ENCODE assay signal across 27 mouse cellular contexts in the genomic region with DNA sequence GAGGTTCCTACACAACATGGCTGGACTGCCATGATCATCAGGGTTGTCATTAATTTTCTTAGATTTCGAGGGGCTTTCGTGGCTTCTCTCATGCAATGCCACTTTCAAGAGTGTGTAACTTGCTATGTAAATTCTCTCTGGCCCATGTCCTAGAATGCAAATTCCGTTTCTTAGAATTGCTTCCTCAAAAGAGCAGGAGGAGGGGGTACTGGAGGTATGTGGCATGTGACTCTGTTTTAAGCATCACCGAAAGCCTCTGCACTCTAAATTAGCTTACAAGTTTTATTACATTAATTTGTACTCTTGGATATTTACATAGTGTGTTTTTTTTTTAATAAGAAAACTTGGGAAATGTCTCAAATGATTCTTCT.
DNase-seq lines count a peak whose midpoint lies in the region; ATAC-seq lines count a peak whose summit lies in the region.
"Had no signal": no experiment of that assay in that cellular context is flagged by ENCODE, and none has a peak within 500 bp of the region (broad histone marks: within the 10 kb centered on the region; RNA-seq: fewer than 3 reads in every experiment).

No protein-coding gene starts in this region.

- H3K9ac ChIP-seq in forebrain, embryonic 14.5 days (ENCODE audit: low read length): no peak overlapping the region
- H3K9ac ChIP-seq in forebrain, embryonic 12.5 days: no peak overlapping the region
- no peak overlapping the region for H3K9ac ChIP-seq in hindbrain, embryonic 16.5 days (ENCODE audit: low read depth, low read length)
- H3K9ac ChIP-seq in hindbrain, embryonic 11.5 days (ENCODE audit: low read depth, low read length): no peak overlapping the region
- no peak overlapping the region for H3K9ac ChIP-seq in neural tube, embryonic 14.5 days (replicated peaks; ENCODE audit: low read depth, low read length)
- no peak overlapping the region for H3K9ac ChIP-seq in neural tube, embryonic 15.5 days (replicated peaks)
- H3K9ac ChIP-seq: embryonic facial prominence, embryonic 12.5 days; liver, embryonic 14.5 days had no signal

- H3K4me2 ChIP-seq in forebrain, embryonic 14.5 days (ENCODE audit: low read length): no peak overlapping the region
- H3K4me2 ChIP-seq in forebrain, embryonic 12.5 days: no peak overlapping the region
- no peak overlapping the region for H3K4me2 ChIP-seq in hindbrain, embryonic 16.5 days (ENCODE audit: low read length)
- no peak overlapping the region for H3K4me2 ChIP-seq in hindbrain, embryonic 11.5 days (replicated peaks; ENCODE audit: low read depth, low read length)
- no peak overlapping the region for H3K4me2 ChIP-seq in neural tube, embryonic 14.5 days (ENCODE audit: low read depth, low read length)
- no peak overlapping the region for H3K4me2 ChIP-seq in neural tube, embryonic 15.5 days
- H3K4me2 ChIP-seq: embryonic facial prominence, embryonic 12.5 days; heart, embryonic 11.5 days had no signal

- ATAC-seq in forebrain, embryonic 14.5 days: peak; percentile 79
- no peak for ATAC-seq in forebrain, embryonic 12.5 days (ENCODE audit: low FRiP score)
- ATAC-seq in hindbrain, embryonic 16.5 days: peak; percentile 70
- ATAC-seq in hindbrain, embryonic 11.5 days (ENCODE audit: low FRiP score): no peak
- peak; percentile 44; the same call in 1 of the 2 replicates for ATAC-seq in neural tube, embryonic 14.5 days (ENCODE audit: low read depth)
- ATAC-seq in neural tube, embryonic 15.5 days (ENCODE audit: low FRiP score): no peak
- ATAC-seq: inflammation-experienced regulatory T-cells, adult 6 months; Patski had no signal

- WGBS in forebrain, embryonic 14.5 days: 29% methylated on average over 4 of the region's 4 CpGs
- 86% methylated on average over 4 of the region's 4 CpGs for WGBS in forebrain, embryonic 12.5 days
- 58% methylated on average over 4 of the region's 4 CpGs for WGBS in hindbrain, embryonic 16.5 days
- 91% methylated on average over 4 of the region's 4 CpGs for WGBS in hindbrain, embryonic 11.5 days
- WGBS in neural tube, embryonic 14.5 days: 67% methylated on average over 4 of the region's 4 CpGs
- WGBS in neural tube, embryonic 15.5 days: 60% methylated on average over 4 of the region's 4 CpGs

- no peaks in the 10 kb centered on the region for H3K27me3 ChIP-seq in forebrain, embryonic 14.5 days (replicated peaks; ENCODE audit: control insufficient read depth, insufficient read depth, low read length)
- no peaks in the 10 kb centered on the region for H3K27me3 ChIP-seq in forebrain, embryonic 12.5 days
- no peaks in the 10 kb centered on the region for H3K27me3 ChIP-seq in hindbrain, embryonic 16.5 days (replicated peaks; ENCODE audit: control insufficient read depth, insufficient read depth, low read length)
- H3K27me3 ChIP-seq in hindbrain, embryonic 11.5 days (ENCODE audit: control insufficient read depth, insufficient read depth, low read length): no peaks in the 10 kb centered on the region
- H3K27me3 ChIP-seq in neural tube, embryonic 14.5 days (ENCODE audit: control insufficient read depth, insufficient read depth, low read length): no peaks in the 10 kb centered on the region
- H3K27me3 ChIP-seq in neural tube, embryonic 15.5 days (replicated peaks): no peaks in the 10 kb centered on the region
- H3K27me3 ChIP-seq: embryonic facial prominence, embryonic 12.5 days; Patski had no signal

- no peak overlapping the region for H3K4me3 ChIP-seq in forebrain, embryonic 14.5 days (ENCODE audit: low read depth, low read length)
- no peak overlapping the region for H3K4me3 ChIP-seq in forebrain, embryonic 12.5 days (replicated peaks)
- H3K4me3 ChIP-seq in hindbrain, embryonic 16.5 days (ENCODE audit: low read length): no peak overlapping the region
- H3K4me3 ChIP-seq in hindbrain, embryonic 11.5 days (ENCODE audit: low read depth, low read length): no peak overlapping the region
- H3K4me3 ChIP-seq in neural tube, embryonic 14.5 days (ENCODE audit: low read depth, low read length): no peak overlapping the region
- H3K4me3 ChIP-seq in neural tube, embryonic 15.5 days (replicated peaks): no peak overlapping the region
- H3K4me3 ChIP-seq: embryonic facial prominence, embryonic 12.5 days had no signal

- H3K27ac ChIP-seq in forebrain, embryonic 14.5 days (ENCODE audit: low read depth, low read length): no peak overlapping the region
- H3K27ac ChIP-seq in forebrain, embryonic 12.5 days: no peak overlapping the region
- no peak overlapping the region for H3K27ac ChIP-seq in hindbrain, embryonic 16.5 days (ENCODE audit: low read depth, low read length)
- no peak overlapping the region for H3K27ac ChIP-seq in hindbrain, embryonic 11.5 days (ENCODE audit: low read depth, low read length)
- no peak overlapping the region for H3K27ac ChIP-seq in neural tube, embryonic 14.5 days (ENCODE audit: low read depth, low read length)
- no peak overlapping the region for H3K27ac ChIP-seq in neural tube, embryonic 15.5 days (replicated peaks)
- H3K27ac ChIP-seq: embryonic facial prominence, embryonic 12.5 days; liver, embryonic 14.5 days; macrophage had no signal

- no peaks in the 10 kb centered on the region for H3K4me1 ChIP-seq in forebrain, embryonic 14.5 days (ENCODE audit: control insufficient read depth, insufficient read depth, low read length)
- H3K4me1 ChIP-seq in forebrain, embryonic 12.5 days: no peaks in the 10 kb centered on the region
- H3K4me1 ChIP-seq in hindbrain, embryonic 16.5 days (ENCODE audit: control insufficient read depth, insufficient read depth, low read depth, low read length): no peaks in the 10 kb centered on the region
- H3K4me1 ChIP-seq in hindbrain, embryonic 11.5 days (replicated peaks; ENCODE audit: control insufficient read depth, insufficient read depth, low read length): no peaks in the 10 kb centered on the region
- no peaks in the 10 kb centered on the region for H3K4me1 ChIP-seq in neural tube, embryonic 14.5 days (ENCODE audit: control insufficient read depth, insufficient read depth, low read length)
- 0 out of 2 replicates have a peak, but pooled peaks cover 7% of the 10 kb centered on the region for H3K4me1 ChIP-seq in neural tube, embryonic 15.5 days
- H3K4me1 ChIP-seq: embryonic facial prominence, embryonic 12.5 days had no signal

- H3K36me3 ChIP-seq in forebrain, embryonic 14.5 days (ENCODE audit: control insufficient read depth, insufficient read depth, low read length): no peaks in the 10 kb centered on the region
- no peaks in the 10 kb centered on the region for H3K36me3 ChIP-seq in forebrain, embryonic 12.5 days (replicated peaks)
- 0 out of 2 replicates have a peak, but pooled peaks cover 3% of the 10 kb centered on the region for H3K36me3 ChIP-seq in hindbrain, embryonic 16.5 days (ENCODE audit: control insufficient read depth, insufficient read depth, low read length)
- no peaks in the 10 kb centered on the region for H3K36me3 ChIP-seq in hindbrain, embryonic 11.5 days (ENCODE audit: control insufficient read depth, insufficient read depth, low read length)
- H3K36me3 ChIP-seq in neural tube, embryonic 14.5 days (ENCODE audit: control insufficient read depth, insufficient read depth, low read length): no peaks in the 10 kb centered on the region
- H3K36me3 ChIP-seq in neural tube, embryonic 15.5 days: no peaks in the 10 kb centered on the region
- H3K36me3 ChIP-seq: embryonic facial prominence, embryonic 12.5 days had no signal

- DNase-seq in forebrain, embryonic 14.5 days (ENCODE audit: low spot score): peak; percentile 79
- no peak for DNase-seq in hindbrain, embryonic 11.5 days (ENCODE audit: low spot score)
- no peak for DNase-seq in heart, adult 9 months (ENCODE audit: low spot score in 2 of 2)
- DNase-seq: adrenal gland, postnatal 14 days; cerebellum, adult 11-12 months; cerebellum, adult 9-11 months; gastrocnemius, postnatal 14 days; heart, adult 11 months; heart, postnatal 36 days; kidney, adult 11 months; kidney, postnatal 14 days; layer of hippocampus, adult 9-11 months; liver; lung, adult 2 months; lung, postnatal 10 days; spleen, adult 18-20 months; thymus, postnatal 14 days had no signal

- no peaks in the 10 kb centered on the region for H3K9me3 ChIP-seq in forebrain, embryonic 14.5 days (replicated peaks; ENCODE audit: control insufficient read depth, low read length)
- H3K9me3 ChIP-seq in forebrain, embryonic 12.5 days: no peaks in the 10 kb centered on the region
- no peaks in the 10 kb centered on the region for H3K9me3 ChIP-seq in hindbrain, embryonic 16.5 days (ENCODE audit: control insufficient read depth, low read length)
- H3K9me3 ChIP-seq in hindbrain, embryonic 11.5 days (ENCODE audit: control insufficient read depth, low read length): no peaks in the 10 kb centered on the region
- no peaks in the 10 kb centered on the region for H3K9me3 ChIP-seq in neural tube, embryonic 14.5 days (ENCODE audit: control insufficient read depth, low read length)
- H3K9me3 ChIP-seq in neural tube, embryonic 15.5 days (replicated peaks): no peaks in the 10 kb centered on the region
- H3K9me3 ChIP-seq: embryonic facial prominence, embryonic 12.5 days had no signal

Comparison
In these comparisons a context has a peak if more than half of its experiments do, and no peak if none do; other contexts are left out.
1. ATAC-seq: peak in forebrain, embryonic 14.5 days (single experiment), hindbrain, embryonic 16.5 days (single experiment) and neural tube, embryonic 14.5 days (single experiment); none in forebrain, embryonic 12.5 days (single experiment), hindbrain, embryonic 11.5 days (single experiment) and neural tube, embryonic 15.5 days (single experiment).